Mouse (Mus musculus): ENCODE measurements at regions not wholly inside any gene's neighbourhood (a gene's known extent, or its start where the extent isn't known, plus 50 kb on each side); places are given as distances from the start of the nearest gene placed in this dataset.

DNA sequence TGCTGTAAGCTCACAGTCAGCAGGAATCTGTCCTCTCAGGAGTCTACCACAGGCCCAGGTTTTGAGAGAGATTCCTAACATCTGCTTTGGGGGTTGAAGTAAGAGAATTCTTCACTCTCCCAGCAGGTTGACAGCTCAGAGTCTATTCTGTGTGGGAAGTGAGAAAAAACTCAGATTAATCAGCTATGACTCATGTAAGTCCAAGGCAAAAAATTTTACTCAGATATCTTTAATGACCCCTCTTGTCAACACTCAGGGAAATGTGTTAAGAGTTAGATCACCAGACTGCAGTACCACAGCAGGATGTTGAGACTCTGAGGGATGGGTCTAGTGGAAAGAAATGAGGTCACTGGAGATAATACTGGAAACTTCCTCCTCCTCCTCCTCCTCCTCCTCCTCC, 688.4 kb downstream of the Hs3st4 start:
- no peak for DNase-seq (ENCODE audit: low read depth, low spot score)

- no peak for DNase-seq (ENCODE audit: low read depth, low spot score)
Observed at GRCm38 (mm10) chr7:124676854-124677515, 694.3 kb downstream of the Hs3st4 start.

DNA sequence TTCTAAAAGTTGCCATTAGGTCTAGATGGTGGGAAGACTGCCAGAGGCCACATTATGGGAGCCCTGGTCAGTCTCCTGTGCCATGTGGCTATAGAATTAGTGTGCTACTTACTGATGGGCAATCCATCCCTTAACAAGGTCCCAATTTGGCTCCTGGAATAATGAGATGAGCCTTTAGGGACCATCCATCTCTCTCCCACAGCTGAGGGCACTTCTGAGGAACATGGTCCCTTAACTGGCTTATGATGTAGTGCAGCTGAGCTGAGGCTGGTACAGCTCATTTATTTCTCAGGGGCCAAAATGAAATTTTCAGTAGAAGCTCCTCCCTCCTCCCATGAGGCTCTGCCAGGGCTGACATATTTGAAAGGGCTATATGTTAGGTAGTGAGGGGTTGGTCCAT, 697.9 kb downstream of the Hs3st4 start:
- DNase-seq (ENCODE audit: low read depth, low spot score) = no peak

DNA sequence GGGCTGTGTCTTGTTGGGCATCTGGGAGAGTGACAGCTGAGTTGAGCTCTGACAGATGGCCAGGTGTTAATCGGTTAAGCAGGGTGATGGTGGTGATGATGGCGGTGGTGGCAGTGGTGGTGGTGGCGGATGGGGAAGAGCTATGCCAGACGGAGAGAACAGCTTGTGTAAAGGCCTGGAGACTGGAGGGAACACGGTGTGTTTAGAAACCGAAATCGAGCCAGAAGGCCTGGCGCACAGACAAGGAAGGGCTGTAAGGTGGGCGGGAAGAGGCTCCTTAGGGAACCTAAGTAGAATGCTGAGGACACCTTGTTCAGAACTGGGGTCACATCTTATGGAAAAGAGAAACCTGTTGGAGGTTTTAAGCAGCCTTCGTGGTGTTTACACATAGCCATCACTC, 698.5 kb downstream of the Hs3st4 start:
- no peak for DNase-seq (ENCODE audit: low read depth, low spot score)

GRCm38 (mm10) chr7:124681820-124682219, 699.2 kb downstream of the Hs3st4 start:
- DNase-seq (ENCODE audit: low read depth, low spot score) = no peak

GRCm38 (mm10) chr7:124685424-124685823, 702.8 kb downstream of the Hs3st4 start:
- DNase-seq (ENCODE audit: low read depth, low spot score) = no peak

DNA sequence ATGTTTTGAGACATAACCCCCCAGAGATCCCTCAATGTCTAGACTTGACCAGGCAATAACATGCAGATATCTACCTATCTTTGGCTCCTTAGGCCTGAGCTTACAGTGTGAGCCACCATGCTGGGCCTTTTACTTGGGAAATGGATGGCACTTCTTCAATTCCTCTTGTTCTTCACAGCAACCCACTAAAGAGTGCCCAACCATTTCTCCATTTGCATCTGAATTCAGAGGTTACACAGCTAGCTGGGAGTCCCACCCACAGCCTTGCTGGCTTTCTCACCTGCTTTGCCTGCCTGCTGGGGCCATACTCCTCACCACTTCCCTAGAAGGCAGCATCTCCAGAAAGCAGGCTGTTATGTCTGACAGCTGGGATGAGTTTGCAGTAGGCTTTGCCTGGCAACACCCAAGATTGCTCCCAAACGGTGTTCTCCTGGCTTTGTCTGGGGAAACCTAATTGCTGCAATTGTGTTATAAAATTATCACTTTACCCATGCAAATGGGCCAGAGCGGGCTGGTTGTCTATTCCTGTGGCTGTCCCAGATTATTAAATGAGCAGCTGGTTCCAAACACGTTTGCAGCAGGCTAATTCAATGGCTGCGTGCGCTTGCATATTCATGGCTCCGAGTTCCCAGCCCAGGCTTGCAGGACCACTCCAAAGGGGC, 721.6 kb downstream of the Hs3st4 start:
- DNase-seq (ENCODE audit: low read depth, low spot score) = no peak

GRCm38 (mm10) chr7:124707143-124707542, 724.5 kb downstream of the Hs3st4 start:
- DNase-seq (ENCODE audit: low read depth, low spot score) = no peak

GRCm38 (mm10) chr7:124708771-124709485, 726.3 kb downstream of the Hs3st4 start:
- no peak for DNase-seq (ENCODE audit: low read depth, low spot score)

GRCm38 (mm10) chr7:124720927-124721326, 723.5 kb upstream of the Kdm8 start:
- DNase-seq (ENCODE audit: low read depth, low spot score) = no peak

DNA sequence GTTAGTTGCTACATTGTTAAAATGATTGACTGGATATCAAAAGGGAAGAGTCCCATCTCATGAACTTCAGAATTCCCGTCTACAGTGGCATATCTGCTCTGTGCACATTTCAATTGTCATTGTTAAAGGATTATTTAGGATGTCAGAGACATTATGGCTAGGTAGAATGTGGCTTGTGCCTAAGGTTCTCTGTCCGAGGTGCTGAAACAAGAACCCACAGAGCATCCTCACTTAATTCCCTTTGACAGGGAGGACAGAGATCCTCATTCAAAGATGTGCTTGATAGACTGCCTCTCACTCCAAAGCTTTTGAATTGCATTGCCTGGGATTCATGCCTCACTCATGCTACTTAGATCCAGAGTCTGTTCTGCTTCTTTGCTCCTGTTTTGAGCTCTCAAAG, 702.4 kb upstream of the Kdm8 start:
- no peak for DNase-seq (ENCODE audit: low read depth, low spot score)

GRCm38 (mm10) chr7:124746321-124746720, 698.2 kb upstream of the Kdm8 start:
- DNase-seq (ENCODE audit: low read depth, low spot score) = no peak

- DNase-seq (ENCODE audit: low read depth, low spot score) = no peak
Observed at GRCm38 (mm10) chr7:124748396-124748795, 696.1 kb upstream of the Kdm8 start.

GRCm38 (mm10) chr7:124759084-124759483, 685.4 kb upstream of the Kdm8 start:
- no peak for DNase-seq (ENCODE audit: low read depth, low spot score)

GRCm38 (mm10) chr7:124777822-124778221, 666.7 kb upstream of the Kdm8 start:
- DNase-seq (ENCODE audit: low read depth, low spot score) = no peak

DNA sequence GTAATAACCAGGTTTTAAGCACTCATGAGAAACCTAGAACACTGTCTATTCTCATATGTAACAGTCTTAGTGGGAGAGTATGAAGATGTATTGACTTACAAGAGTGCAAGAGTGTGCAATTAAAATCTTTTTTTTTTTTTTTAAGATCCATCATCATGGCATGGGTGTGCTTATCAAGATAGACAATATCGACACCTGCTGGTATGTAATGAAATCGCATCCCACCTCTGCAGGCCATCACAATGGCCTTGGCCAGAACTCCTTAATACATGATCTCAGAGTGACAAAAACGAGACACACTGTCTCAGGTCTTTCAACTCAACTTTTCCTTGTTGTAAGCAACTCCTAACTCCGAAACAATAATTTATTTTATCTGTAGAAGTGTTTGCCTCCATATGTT, 661.7 kb upstream of the Kdm8 start:
- no peak for DNase-seq (ENCODE audit: low read depth, low spot score)

- no peak for DNase-seq (ENCODE audit: low read depth, low spot score)
Observed at GRCm38 (mm10) chr7:124784995-124785394, 659.5 kb upstream of the Kdm8 start.

DNA sequence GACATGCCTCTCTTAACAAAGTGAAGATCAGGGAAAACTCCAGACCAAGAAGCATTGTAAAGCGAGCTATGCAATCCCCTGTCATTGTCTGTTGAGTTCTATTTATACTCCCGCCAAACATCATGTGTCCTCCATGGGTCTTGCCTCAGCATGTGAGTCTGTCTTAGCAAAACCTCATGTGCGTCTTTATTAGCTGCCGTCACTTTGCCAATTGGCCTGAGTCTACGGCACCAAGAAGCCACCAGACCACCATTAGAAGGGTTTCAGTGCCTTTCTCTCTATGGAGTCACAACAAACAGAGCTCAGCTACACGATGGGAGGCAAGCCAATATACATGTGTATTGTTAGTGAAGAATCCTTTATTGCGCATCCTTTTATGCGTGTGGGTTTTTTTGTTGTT, 658.6 kb upstream of the Kdm8 start:
- no peak for DNase-seq (ENCODE audit: low read depth, low spot score)

- DNase-seq (ENCODE audit: low read depth, low spot score) = no peak
Observed at GRCm38 (mm10) chr7:124788781-124789180, 655.7 kb upstream of the Kdm8 start.

- no peak for DNase-seq (ENCODE audit: low read depth, low spot score)
Observed at GRCm38 (mm10) chr7:124803101-124803500, 641.4 kb upstream of the Kdm8 start.

GRCm38 (mm10) chr7:124834692-124835091, 609.8 kb upstream of the Kdm8 start:
- no peak for DNase-seq (ENCODE audit: low read depth, low spot score)

DNA sequence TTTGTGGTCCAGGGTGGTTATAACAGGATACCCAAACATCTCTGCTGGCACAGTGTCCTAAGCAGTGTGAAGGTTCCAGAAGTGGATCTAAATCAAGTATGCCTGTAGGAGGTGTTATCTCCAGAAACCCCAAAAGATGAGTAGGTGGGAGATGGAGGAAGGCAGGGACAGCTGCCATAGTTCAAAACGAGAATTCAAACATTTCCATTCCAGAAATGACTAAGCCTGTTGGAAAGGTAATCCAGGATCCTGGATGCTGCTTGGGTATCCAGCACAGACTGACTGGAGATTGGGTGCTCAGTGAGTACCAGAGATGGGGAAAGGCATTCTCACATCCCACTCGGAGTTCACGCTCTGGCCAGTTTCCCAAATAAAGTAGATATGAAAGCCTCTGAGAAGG, 607.9 kb upstream of the Kdm8 start:
- DNase-seq (ENCODE audit: low read depth, low spot score) = no peak

- peak; percentile 46 for DNase-seq (ENCODE audit: low read depth, low spot score)
Observed at GRCm38 (mm10) chr7:124855056-124855455, 589.4 kb upstream of the Kdm8 start.
